Mouse (Mus musculus): ENCODE results near the gene Rabgap1l. TPM values are rescaled to one million over a fixed set of nuclear protein-coding genes. Genes with fewer than 3 reads are reported as not detected.
A peak's percentile ranks its signal among the peaks of the same experiment; 100 is the strongest.

The Rabgap1l gene
- polyA plus RNA-seq, 1 experiment from 2014 or later, result 31.4 TPM

DNA sequence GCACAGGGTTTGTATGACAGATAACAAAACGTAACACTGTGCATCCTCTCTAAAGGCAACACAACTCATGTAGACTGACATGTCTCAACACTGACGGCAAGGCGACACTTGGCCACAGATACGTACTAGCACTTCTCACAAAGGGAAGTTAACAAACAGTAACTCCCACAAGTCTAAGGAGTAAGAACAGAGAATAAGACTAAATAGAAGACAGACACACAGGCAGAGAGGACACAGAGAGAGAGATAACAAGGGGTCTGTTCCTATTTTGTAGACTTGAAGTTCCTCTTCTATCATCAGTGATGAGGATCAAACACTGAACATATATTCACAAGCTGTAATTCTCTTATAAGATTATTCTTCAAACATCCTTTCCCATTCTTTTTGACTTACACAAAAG, 216.9 kb downstream of the Rabgap1l start:
- no peak overlapping the region for H3K4me2 ChIP-seq (replicated peaks; ENCODE audit: low read depth, low read length)
- no peaks in the 10 kb centered on the region for H3K4me1 ChIP-seq (ENCODE audit: insufficient read depth, low read depth, low read length)
- no peak for ATAC-seq
- H3K9ac ChIP-seq (replicated peaks; ENCODE audit: low read depth), result no peak overlapping the region
- TF ChIP-seq EP300 (IDR thresholded peaks at IDR 0.05) (no peak), CTCF (IDR thresholded peaks at IDR 0.05) (no peak)
- DNase-seq (ENCODE audit: low spot score), result no peak
- H3K36me3 ChIP-seq (ENCODE audit: insufficient read depth, low read length), result no peaks in the 10 kb centered on the region
- WGBS, result 73% methylated on average over 4 of the region's 4 CpGs
- no peaks in the 10 kb centered on the region for H3K9me3 ChIP-seq (ENCODE audit: low read length)
- no peaks in the 10 kb centered on the region for H3K27me3 ChIP-seq (replicated peaks; ENCODE audit: insufficient read depth, low read length)
- H3K27ac ChIP-seq (ENCODE audit: low read length), result no peak overlapping the region
- H3K4me3 ChIP-seq (ENCODE audit: low read depth, low read length), result no peak overlapping the region

DNA sequence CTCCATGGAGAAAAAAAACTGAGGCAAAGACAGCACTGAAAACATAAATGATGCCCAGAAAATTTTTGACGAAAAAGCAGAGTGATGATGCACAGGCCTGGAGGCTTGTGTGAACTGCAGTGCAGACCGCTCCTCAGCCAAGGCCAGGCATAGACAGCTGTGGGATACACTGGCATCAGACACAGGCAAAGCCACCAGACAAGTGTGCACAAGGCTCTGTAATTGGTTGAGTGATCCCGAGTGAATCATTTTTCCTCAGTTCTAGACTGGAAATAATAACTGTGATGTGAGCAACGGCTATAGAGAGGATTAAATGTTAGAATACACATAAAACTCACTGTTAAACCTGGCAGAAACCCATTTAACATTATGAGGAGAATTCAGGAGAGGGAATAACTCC, 219.0 kb downstream of the Rabgap1l start:
- Histone ChIP-seq H3K27me3 (replicated peaks; ENCODE audit: insufficient read depth, low read length) (no peaks in the 10 kb centered on the region), H3K4me2 (replicated peaks; ENCODE audit: low read depth, low read length) (no peak overlapping the region), H3K27ac (ENCODE audit: low read length) (no peak overlapping the region), H3K9ac (replicated peaks; ENCODE audit: low read depth) (no peak overlapping the region), H3K4me1 (ENCODE audit: insufficient read depth, low read depth, low read length) (no peaks in the 10 kb centered on the region), H3K36me3 (ENCODE audit: insufficient read depth, low read length) (no peaks in the 10 kb centered on the region), H3K9me3 (ENCODE audit: low read length) (no peaks in the 10 kb centered on the region), H3K4me3 (ENCODE audit: low read depth, low read length) (no peak overlapping the region)
- ATAC-seq, result no peak
- DNase-seq (ENCODE audit: low spot score), result no peak
- WGBS, result 74% methylated on average over 4 of the region's 4 CpGs
- TF ChIP-seq CTCF (IDR thresholded peaks at IDR 0.05) (no peak), EP300 (IDR thresholded peaks at IDR 0.05) (no peak)

DNA sequence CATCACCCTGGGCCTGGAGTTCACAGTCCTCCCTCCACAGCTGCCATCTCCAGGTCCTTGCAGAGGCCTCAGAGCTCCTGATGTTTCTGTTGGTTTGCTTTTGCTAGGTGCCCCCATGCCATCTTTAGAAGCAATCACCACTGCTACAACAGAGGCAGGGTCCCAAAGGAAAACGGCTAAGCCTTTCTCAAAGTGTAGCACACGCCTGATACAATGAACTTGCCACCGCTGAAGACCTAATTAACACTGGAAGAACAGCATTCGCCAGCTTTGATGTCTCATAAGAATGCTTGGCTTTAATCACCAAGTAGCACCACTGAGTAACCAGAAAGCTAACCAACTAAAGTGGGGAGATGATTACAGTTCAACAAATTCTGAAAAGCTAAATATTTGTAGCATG, 226.6 kb downstream of the Rabgap1l start:
- no peak overlapping the region for H3K4me2 ChIP-seq (replicated peaks; ENCODE audit: low read depth, low read length)
- WGBS, result 68% methylated on average over 4 of the region's 4 CpGs

DNA sequence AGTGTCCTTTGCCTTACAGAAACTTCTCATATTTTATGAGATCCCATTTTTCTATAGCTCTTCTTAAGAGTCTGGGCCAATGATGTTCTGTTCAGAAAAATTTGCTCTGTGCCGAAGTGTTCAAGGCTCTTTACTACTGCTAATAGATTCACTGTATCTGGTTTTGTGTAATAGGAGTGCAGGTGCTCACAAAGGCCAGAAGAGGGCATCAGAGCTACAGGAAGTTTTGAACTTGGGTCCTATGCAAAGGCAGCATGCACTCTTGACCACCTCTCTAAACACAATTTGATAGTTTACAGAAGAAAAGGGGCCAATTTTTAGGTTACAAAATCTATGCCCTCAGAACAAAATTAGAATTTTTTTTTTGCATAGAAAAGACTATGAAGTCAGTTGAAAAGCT, 231.6 kb downstream of the Rabgap1l start:
- H3K27me3 ChIP-seq (replicated peaks; ENCODE audit: insufficient read depth, low read length), result no peaks in the 10 kb centered on the region
- no peak overlapping the region for H3K9ac ChIP-seq (replicated peaks; ENCODE audit: low read depth)
- DNase-seq (ENCODE audit: low spot score), result peak; percentile 51
- no peak overlapping the region for H3K4me3 ChIP-seq (ENCODE audit: low read depth, low read length)
- H3K36me3 ChIP-seq (ENCODE audit: insufficient read depth, low read length), result no peaks in the 10 kb centered on the region
- no peaks in the 10 kb centered on the region for H3K9me3 ChIP-seq (ENCODE audit: low read length)
- no peak overlapping the region for H3K27ac ChIP-seq (ENCODE audit: low read length)
- 67% methylated on average over 1 of the region's 1 CpGs for WGBS
- TF ChIP-seq EP300 (IDR thresholded peaks at IDR 0.05) (no peak), CTCF (IDR thresholded peaks at IDR 0.05) (peak; percentile 70)
- no peaks in the 10 kb centered on the region for H3K4me1 ChIP-seq (ENCODE audit: insufficient read depth, low read depth, low read length)
- no peak for ATAC-seq
- H3K4me2 ChIP-seq (replicated peaks; ENCODE audit: low read depth, low read length), result no peak overlapping the region

More for the DNA sequence above, 226.6 kb downstream of the Rabgap1l start:
- ATAC-seq (no peak), DNase-seq (ENCODE audit: low spot score) (no peak)
- Histone ChIP-seq H3K9me3 (ENCODE audit: low read length) (no peaks in the 10 kb centered on the region), H3K4me1 (ENCODE audit: insufficient read depth, low read depth, low read length) (no peaks in the 10 kb centered on the region), H3K9ac (replicated peaks; ENCODE audit: low read depth) (no peak overlapping the region), H3K4me3 (ENCODE audit: low read depth, low read length) (no peak overlapping the region), H3K36me3 (ENCODE audit: insufficient read depth, low read length) (no peaks in the 10 kb centered on the region), H3K27ac (ENCODE audit: low read length) (no peak overlapping the region), H3K27me3 (replicated peaks; ENCODE audit: insufficient read depth, low read length) (no peaks in the 10 kb centered on the region)
- TF ChIP-seq EP300 (IDR thresholded peaks at IDR 0.05) (no peak), CTCF (IDR thresholded peaks at IDR 0.05) (no peak)

DNA sequence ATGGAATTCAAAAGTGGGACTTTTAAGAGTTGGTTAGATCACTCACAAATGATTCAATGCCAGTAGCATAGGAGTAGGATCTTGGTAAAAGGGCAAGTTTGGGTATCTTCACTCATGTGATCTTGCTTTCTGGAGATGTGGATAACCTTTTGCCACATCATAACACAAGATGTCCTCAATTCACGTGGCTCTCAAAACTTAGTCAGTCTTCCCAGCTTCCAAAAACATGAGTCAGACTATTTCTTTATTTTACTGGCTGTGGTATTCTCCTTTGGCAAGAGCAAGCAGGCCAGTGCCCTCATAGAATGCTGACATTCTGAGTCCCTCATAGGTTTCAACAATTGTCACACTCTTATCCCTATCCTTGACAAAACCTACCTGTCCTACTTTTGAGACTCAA, 242.4 kb downstream of the Rabgap1l start:
- H3K9ac ChIP-seq (replicated peaks; ENCODE audit: low read depth), result no peak overlapping the region
- no peak for TF ChIP-seq EP300 (IDR thresholded peaks at IDR 0.05)
- TF ChIP-seq CTCF (IDR thresholded peaks at IDR 0.05), result no peak
- no peaks in the 10 kb centered on the region for H3K27me3 ChIP-seq (replicated peaks; ENCODE audit: insufficient read depth, low read length)

DNA sequence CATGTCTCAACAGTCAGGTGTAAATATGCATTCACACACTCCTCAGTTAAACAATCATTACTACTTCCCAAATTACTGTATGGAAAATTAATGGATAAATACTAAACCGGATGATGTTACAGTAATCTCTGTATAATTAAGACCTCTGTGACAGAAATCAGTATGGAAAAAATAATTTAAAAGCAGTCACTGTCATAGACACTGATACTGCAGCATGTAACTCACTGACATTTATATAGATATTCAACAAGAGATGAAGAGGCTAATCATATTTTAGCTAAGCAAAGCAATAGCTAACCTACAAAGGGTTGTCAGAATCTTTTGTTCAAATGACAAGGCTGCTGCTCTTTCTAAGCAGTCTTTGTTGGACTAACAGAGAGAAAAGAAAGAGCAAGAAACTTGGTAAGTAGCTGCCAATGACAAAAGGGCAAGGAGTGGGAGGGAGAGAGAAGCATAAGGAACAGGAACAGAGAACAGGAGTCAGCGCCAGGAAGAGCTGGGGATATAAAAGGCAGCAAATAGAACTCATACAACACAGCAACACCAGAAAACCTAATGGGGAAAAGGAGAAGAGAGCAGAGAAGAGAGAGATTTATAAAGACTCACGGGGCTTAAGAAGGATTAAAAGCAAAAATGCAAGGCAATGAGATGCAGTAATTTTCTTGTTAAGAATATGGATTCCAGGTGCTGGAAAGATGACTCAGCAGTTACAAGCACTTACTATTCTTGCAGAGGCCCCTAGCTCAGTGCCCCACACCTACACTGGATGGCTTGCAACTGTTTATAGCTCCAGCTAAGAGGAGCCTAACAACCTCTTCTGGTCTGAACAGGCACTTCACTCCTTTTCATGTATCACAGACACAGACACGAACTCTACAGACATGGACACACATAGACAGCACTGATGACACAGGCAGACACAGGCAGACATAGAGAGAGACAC, 244.8 kb downstream of the Rabgap1l start:
- Histone ChIP-seq H3K27ac (ENCODE audit: low read length) (no peak overlapping the region), H3K27me3 (replicated peaks; ENCODE audit: insufficient read depth, low read length) (no peaks in the 10 kb centered on the region), H3K36me3 (ENCODE audit: insufficient read depth, low read length) (no peaks in the 10 kb centered on the region), H3K4me3 (ENCODE audit: low read depth, low read length) (no peak overlapping the region), H3K4me2 (replicated peaks; ENCODE audit: low read depth, low read length) (no peak overlapping the region), H3K9ac (replicated peaks; ENCODE audit: low read depth) (no peak overlapping the region), H3K4me1 (ENCODE audit: insufficient read depth, low read depth, low read length) (no peaks in the 10 kb centered on the region), H3K9me3 (ENCODE audit: low read length) (no peaks in the 10 kb centered on the region)
- DNase-seq (ENCODE audit: low spot score) (no peak), ATAC-seq (no peak)
- no peak for TF ChIP-seq CTCF (IDR thresholded peaks at IDR 0.05)
- TF ChIP-seq EP300 (IDR thresholded peaks at IDR 0.05), result no peak
- 61% methylated on average over 4 of the region's 4 CpGs for WGBS

More for the DNA sequence above, 242.4 kb downstream of the Rabgap1l start:
- no peaks in the 10 kb centered on the region for H3K9me3 ChIP-seq (ENCODE audit: low read length)
- no peaks in the 10 kb centered on the region for H3K4me1 ChIP-seq (ENCODE audit: insufficient read depth, low read depth, low read length)
- DNase-seq (ENCODE audit: low spot score) (no peak), ATAC-seq (no peak)
- H3K27ac ChIP-seq (ENCODE audit: low read length), result no peak overlapping the region
- no peaks in the 10 kb centered on the region for H3K36me3 ChIP-seq (ENCODE audit: insufficient read depth, low read length)
- no peak overlapping the region for H3K4me2 ChIP-seq (replicated peaks; ENCODE audit: low read depth, low read length)
- H3K4me3 ChIP-seq (ENCODE audit: low read depth, low read length), result no peak overlapping the region
- 79% methylated on average over 1 of the region's 1 CpGs for WGBS
